Mouse (Mus musculus) heart, embryonic 16.5 days (tissue): ENCODE data around the gene Cox8a. TPM values are rescaled to one million over a fixed set of nuclear protein-coding genes. Genes with fewer than 3 reads are reported as not detected.

ENCODE experiments used
- ATAC-seq: fragments of 200-750 bp; cut with Nextera tagmentation; replicated peaks from 2 replicates; pipeline ENCODE4 v1.8.0; 2017; ENCODE audit warnings: moderate number of reproducible peaks; ENCODE audit not compliant: insufficient read depth, low FRiP score; ENCODE audit errors: extremely low read depth
- H3K27ac ChIP-seq: fragments of 300-500 bp; sonication (generic); 2 replicates; pipeline ENCODE4 v1.5.1; 2014; ENCODE audit warnings: mild to moderate bottlenecking, low read length, control low read depth, moderate library complexity
- H3K27me3 ChIP-seq: fragments of 300-500 bp; sonication (generic); 2 replicates; pipeline ENCODE4 v1.6.1; 2014; ENCODE audit warnings: low read length, mixed read lengths; ENCODE audit not compliant: control insufficient read depth, insufficient read depth
- H3K36me3 ChIP-seq: fragments of 300-500 bp; sonication (generic); 2 replicates; pipeline ENCODE4 v1.6.1; 2014; ENCODE audit not compliant: control insufficient read depth, insufficient read depth
- H3K4me1 ChIP-seq: fragments of 300-500 bp; sonication (generic); 2 replicates; pipeline ENCODE4 v1.6.1; 2014; ENCODE audit warnings: low read length, mixed read lengths; ENCODE audit not compliant: control insufficient read depth, insufficient read depth
- H3K4me2 ChIP-seq: fragments of 300-500 bp; sonication (generic); 2 replicates; pipeline ENCODE4 v1.6.1; 2014; ENCODE audit warnings: low read depth, mild to moderate bottlenecking, control low read depth, low read length
- H3K4me3 ChIP-seq: fragments of 300-500 bp; sonication (generic); 2 replicates; pipeline ENCODE4 v1.5.1; 2014; ENCODE audit warnings: mild to moderate bottlenecking, control low read depth, low read length
- H3K9ac ChIP-seq: fragments of 300-500 bp; sonication (generic); 2 replicates; pipeline ENCODE4 v1.6.1; 2014; ENCODE audit warnings: low read length, control low read depth
- H3K9me3 ChIP-seq: fragments of 300-500 bp; sonication (generic); replicated peaks from 2 replicates; pipeline ENCODE4 v1.6.1; 2016; ENCODE audit warnings: low read length; ENCODE audit not compliant: control insufficient read depth
- WGBS: fragments of 180-500 bp; shearing (Covaris S2); extraction: QIAGEN DNeasy Blood & Tissue Kit; methylation state at CpG from one replicate; pipeline ENCODE4 v1.1.7; 2014; 5-methylcytosine and 5-hydroxymethylcytosine counted together
- polyA plus RNA-seq: library from polyadenylated mRNA; unstranded; fragments of >200 nt; fragmentation: Nextera tagmentation; extraction: Ambion mirVana; gene quantifications from 2 replicates; pipeline ENCODE4 v1.2.1, GENCODE M21; 2015

Cox8a gene
- polyA plus RNA-seq, 1 experiment from 2014 or later: 2,285 TPM

DNA sequence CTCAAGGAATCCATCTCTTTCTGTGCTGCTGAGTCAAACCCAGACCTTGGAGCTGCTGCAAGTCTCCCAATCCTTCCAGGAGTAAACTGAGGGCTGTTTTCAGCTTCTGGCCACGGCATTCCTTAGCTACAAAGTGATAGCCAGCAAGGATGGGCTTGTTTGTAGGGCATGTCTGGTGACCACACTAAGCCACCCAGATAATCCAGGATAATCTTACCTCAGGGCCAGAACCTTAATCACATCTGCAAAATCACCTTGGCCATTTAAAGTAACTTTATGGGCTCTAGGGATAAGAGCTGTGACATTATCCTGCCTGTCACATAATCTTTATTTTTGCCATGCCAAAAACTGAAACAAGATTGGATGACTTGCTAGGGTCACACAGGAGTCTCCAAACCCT, 5.2 kb downstream of the Cox8a start:
- peaks cover 27% of the 10 kb centered on the region for H3K4me1 ChIP-seq
- ATAC-seq: no peak
- WGBS: 69% methylated on average over 1 of the region's 1 CpGs
- peaks cover 21% of the 10 kb centered on the region for H3K36me3 ChIP-seq
- H3K27me3 ChIP-seq: no peaks in the 10 kb centered on the region
- no peaks in the 10 kb centered on the region for H3K9me3 ChIP-seq
- no peak overlapping the region for H3K9ac ChIP-seq
- H3K27ac ChIP-seq: no peak overlapping the region
- H3K4me2 ChIP-seq: no peak overlapping the region
- H3K4me3 ChIP-seq: no peak overlapping the region

GRCm38 (mm10) chr19:7209907-7210646, 7.3 kb downstream of the Cox8a start:
- WGBS: 85% methylated on average over 7 of the region's 7 CpGs
- H3K4me1 ChIP-seq: peaks cover 21% of the 10 kb centered on the region
- no peak overlapping the region for H3K4me2 ChIP-seq
- H3K4me3 ChIP-seq: no peak overlapping the region
- peaks cover 21% of the 10 kb centered on the region for H3K36me3 ChIP-seq
- H3K9me3 ChIP-seq: no peaks in the 10 kb centered on the region
- no peak for ATAC-seq
- H3K9ac ChIP-seq: no peak overlapping the region
- no peak overlapping the region for H3K27ac ChIP-seq
- H3K27me3 ChIP-seq: no peaks in the 10 kb centered on the region

DNA sequence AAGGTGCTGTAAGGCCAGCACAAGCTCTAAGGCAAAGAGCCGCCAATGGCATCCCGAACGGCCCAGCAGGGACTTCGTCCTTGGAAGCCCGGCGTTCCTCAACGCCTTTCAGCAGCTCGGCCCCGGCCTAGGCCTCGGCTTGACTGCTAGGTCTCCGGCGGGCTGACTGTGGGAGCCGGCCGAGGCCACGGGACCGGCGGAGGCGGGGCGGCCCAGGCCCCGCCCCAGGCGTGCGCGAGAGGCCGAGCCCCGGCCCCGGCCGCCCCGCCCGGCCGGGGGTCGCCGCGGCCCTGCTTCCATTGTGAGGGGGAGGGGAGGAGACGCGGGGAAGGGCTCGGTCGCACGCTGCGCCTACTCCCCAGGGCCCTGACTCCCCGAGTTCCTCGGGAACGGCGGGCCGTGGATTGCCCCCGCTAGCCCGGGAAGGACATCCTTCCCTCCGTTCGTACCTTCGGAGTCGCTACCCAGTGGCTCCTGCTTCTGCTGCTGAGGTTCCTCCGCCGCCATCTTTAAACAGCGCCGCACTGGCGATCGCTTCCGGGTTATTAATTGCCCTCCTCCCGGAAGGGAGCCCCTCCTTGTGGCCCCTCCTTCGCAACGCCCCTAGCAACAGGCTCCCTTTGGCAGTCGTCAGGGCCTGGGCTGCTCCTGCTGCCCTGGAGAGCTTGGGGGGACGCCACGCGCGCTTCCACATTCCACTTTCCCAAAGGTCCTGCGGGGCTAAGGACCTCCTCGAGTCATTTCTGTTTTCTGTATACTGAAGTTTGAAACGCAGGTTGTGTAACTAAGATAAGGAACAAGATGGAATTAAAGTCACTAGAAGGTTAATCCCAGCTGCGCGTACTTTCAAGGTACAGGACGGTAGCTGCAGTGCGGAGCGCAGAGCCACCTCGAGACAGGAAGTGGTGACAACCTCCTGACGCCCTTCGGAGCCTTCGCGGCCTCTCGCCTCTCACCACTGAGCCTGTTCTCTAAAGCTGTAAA, 11.4 kb downstream of the Cox8a start, which contains the start of gene Otub1:
TSS of gene Otub1 (minus strand) at position 564 of the 984 bp plus-strand sequence.
- H3K4me3 ChIP-seq: peak within 1 kb of the TSS; percentile 95
- peaks cover 20% of the 10 kb centered on the region for H3K36me3 ChIP-seq
- peak within 1 kb of the TSS; percentile 60 for H3K4me2 ChIP-seq
- H3K4me1 ChIP-seq: peaks cover 24% of the 10 kb centered on the region
- H3K27ac ChIP-seq: peak within 1 kb of the TSS; percentile 99
- H3K9me3 ChIP-seq: no peaks in the 10 kb centered on the region
- ATAC-seq: peak; percentile 98
- under 1% methylated on average over 73 of the region's 79 CpGs for WGBS
- H3K9ac ChIP-seq: peak within 1 kb of the TSS; percentile 92
- no peaks in the 10 kb centered on the region for H3K27me3 ChIP-seq

DNA sequence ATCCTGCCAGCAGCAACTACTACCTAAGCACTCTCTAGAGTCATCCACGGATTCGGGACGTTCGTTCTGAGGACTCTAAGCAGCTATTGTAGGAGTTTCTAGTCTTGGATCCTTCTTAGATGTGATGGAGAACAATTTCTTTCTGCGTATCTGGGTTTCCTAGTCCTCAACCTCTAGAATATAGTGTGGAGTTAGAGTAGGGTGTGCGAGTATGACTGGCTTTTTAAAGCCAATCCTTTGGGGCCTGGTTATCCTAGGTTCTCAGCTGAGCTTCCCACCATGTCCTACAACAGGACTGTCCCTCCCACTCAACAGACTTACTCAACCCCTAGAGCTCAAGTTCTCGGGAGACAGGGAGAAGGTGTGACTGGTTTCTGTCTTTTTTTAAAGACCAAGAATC, 12.1 kb downstream of the Cox8a start:
- Histone ChIP-seq H3K27me3 (no peaks in the 10 kb centered on the region), H3K9me3 (no peaks in the 10 kb centered on the region), H3K4me3 (peak overlapping the region; percentile 95), H3K36me3 (peaks cover 24% of the 10 kb centered on the region), H3K4me2 (peak overlapping the region; percentile 60), H3K4me1 (peaks cover 24% of the 10 kb centered on the region), H3K9ac (peak overlapping the region; percentile 92), H3K27ac (peak overlapping the region; percentile 99)
- no peak for ATAC-seq
- WGBS: 18% methylated on average over 7 of the region's 7 CpGs

- no peak for ATAC-seq
- H3K9me3 ChIP-seq: no peaks in the 10 kb centered on the region
- peaks cover 24% of the 10 kb centered on the region for H3K4me1 ChIP-seq
- no peaks in the 10 kb centered on the region for H3K27me3 ChIP-seq
- H3K36me3 ChIP-seq: peaks cover 28% of the 10 kb centered on the region
- 37% methylated on average over 2 of the region's 2 CpGs for WGBS
- peak overlapping the region; percentile 99 for H3K27ac ChIP-seq
- H3K9ac ChIP-seq: peak overlapping the region; percentile 92
- H3K4me2 ChIP-seq: peak overlapping the region; percentile 60
- H3K4me3 ChIP-seq: peak overlapping the region; percentile 95
Measured at GRCm38 (mm10) chr19:7204898-7205297, 12.5 kb downstream of the Cox8a start.

DNA sequence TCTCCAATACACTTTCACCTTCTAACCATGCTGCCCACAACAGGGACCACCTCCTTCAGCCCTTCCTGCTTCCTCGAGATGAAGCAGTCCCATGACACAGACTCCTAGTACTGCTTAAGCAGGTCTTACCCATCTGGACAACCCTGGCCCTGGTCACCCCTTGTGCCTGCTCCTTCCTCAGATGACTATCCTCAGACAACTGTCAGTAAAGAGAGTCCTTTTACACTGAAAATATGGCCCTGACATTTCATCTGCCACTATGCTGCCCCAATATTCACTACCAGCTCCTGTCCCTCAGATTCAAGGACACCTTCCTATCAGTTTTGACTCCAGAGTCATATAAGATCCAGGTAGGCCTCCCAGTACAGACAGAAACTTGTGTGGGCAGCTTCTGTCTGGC, 17.0 kb downstream of the Cox8a start:
- ATAC-seq: no peak
- peaks cover 33% of the 10 kb centered on the region for H3K4me1 ChIP-seq
- no peak overlapping the region for H3K9ac ChIP-seq
- no peak overlapping the region for H3K4me3 ChIP-seq
- no peaks in the 10 kb centered on the region for H3K27me3 ChIP-seq
- 52% methylated on average over 1 of the region's 1 CpGs for WGBS
- no peaks in the 10 kb centered on the region for H3K9me3 ChIP-seq
- no peak overlapping the region for H3K27ac ChIP-seq
- peaks cover 52% of the 10 kb centered on the region for H3K36me3 ChIP-seq
- no peak overlapping the region for H3K4me2 ChIP-seq

DNA sequence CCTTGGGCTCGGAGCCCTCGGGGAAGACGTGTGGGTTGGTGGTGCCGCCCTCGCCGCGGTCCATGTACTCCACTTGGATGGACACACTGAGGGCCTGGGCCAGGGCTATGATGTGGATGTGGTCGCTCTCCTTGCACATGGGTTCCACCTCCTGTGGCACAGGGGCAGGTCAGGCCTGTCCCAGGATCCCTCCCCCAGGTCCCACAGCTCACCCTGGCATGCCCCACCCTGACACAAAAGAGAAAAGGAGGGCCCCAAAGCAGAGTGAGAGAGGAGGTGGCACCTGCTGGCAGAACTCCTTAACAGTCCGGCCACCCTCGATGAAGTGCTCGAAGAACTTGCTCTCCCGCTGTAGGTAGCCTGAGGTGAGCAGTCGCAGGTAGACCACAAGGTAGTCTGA, 18.3 kb downstream of the Cox8a start:
- H3K27ac ChIP-seq: no peak overlapping the region
- no peaks in the 10 kb centered on the region for H3K9me3 ChIP-seq
- H3K4me3 ChIP-seq: no peak overlapping the region
- peaks cover 23% of the 10 kb centered on the region for H3K4me1 ChIP-seq
- H3K4me2 ChIP-seq: no peak overlapping the region
- no peaks in the 10 kb centered on the region for H3K27me3 ChIP-seq
- WGBS: 90% methylated on average over 13 of the region's 13 CpGs
- no peak for ATAC-seq
- no peak overlapping the region for H3K9ac ChIP-seq
- H3K36me3 ChIP-seq: peaks cover 52% of the 10 kb centered on the region

DNA sequence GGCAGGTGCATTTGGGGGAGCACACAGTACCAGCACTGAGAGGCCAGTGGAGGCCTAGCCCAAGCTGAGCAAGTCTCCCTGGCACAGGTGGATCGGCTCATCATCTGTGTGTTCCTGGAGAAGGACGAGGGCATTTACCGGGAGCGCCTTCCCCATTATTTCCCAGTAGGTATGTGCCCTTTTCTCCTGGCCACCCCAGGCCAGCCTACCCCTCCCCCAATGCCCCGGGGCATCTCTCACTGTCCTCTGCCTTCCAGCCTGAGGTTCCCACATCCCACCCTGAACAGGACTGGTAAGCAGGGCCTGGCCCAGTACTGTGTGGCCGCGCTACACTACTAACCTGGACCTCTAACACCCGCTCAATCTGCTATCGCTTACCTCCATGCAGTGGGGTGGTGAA, 20.0 kb downstream of the Cox8a start:
- no peak overlapping the region for H3K9ac ChIP-seq
- peaks cover 20% of the 10 kb centered on the region for H3K4me1 ChIP-seq
- no peak overlapping the region for H3K27ac ChIP-seq
- ATAC-seq: no peak
- 85% methylated on average over 9 of the region's 9 CpGs for WGBS
- peaks cover 36% of the 10 kb centered on the region for H3K36me3 ChIP-seq
- H3K27me3 ChIP-seq: no peaks in the 10 kb centered on the region
- no peaks in the 10 kb centered on the region for H3K9me3 ChIP-seq
- no peak overlapping the region for H3K4me2 ChIP-seq
- no peak overlapping the region for H3K4me3 ChIP-seq
